In the genomic region with DNA sequence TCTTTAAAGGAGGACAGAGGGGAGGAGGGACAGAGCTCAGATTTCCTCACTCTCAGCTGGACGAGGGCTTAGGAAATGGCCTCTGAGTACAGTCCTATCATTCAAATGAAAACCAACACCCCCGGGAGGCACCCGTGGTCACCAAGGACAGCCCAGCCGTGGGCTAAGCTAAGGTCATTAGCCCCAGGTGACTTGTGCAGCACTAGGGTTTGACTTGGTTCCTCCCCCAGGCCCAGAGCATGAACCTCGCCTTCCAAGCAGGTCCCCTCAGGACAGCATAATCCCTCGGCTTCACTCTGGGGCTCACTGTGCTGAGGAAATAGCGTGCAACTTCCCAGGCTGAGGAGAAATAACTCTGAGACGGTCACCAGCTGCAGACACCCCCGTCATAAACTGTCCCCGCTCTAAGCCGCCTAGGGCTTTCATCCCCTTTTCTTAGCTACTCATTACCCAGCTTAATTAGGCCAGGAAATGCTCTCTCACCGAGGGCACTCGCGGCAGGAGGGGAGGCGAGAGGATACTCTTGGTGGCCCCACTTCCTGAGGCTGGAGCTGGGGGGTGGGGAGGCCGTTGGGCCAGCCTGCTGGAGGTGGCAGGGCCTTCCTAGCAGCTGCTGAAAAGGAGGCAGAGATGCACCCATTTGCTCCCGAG, we compare ENCODE assay signal across 8 mouse cellular contexts.
DNase-seq lines count a peak whose midpoint lies in the region; ATAC-seq lines count a peak whose summit lies in the region.

No protein-coding gene starts in this region.

- no peaks in the 10 kb centered on the region for H3K27me3 ChIP-seq in kidney, embryonic 15.5 days
- H3K27me3 ChIP-seq in midbrain, embryonic 14.5 days (ENCODE audit: control insufficient read depth, insufficient read depth, low read length): no peaks in the 10 kb centered on the region

- H3K4me2 ChIP-seq in kidney, embryonic 15.5 days: peak overlapping the region; percentile 47
- peak overlapping the region; percentile 5; the same call in 1 of the 2 replicates for H3K4me2 ChIP-seq in midbrain, embryonic 14.5 days (ENCODE audit: low read length)

- peaks cover 17% of the 10 kb centered on the region for H3K4me1 ChIP-seq in kidney, embryonic 15.5 days
- peaks cover 8% of the 10 kb centered on the region for H3K4me1 ChIP-seq in midbrain, embryonic 14.5 days (ENCODE audit: control insufficient read depth, insufficient read depth, low read length)

- H3K9ac ChIP-seq in kidney, embryonic 15.5 days: 0 out of 2 replicates have a peak overlapping the region, but pooled peaks have one; percentile 14
- no peak overlapping the region for H3K9ac ChIP-seq in midbrain, embryonic 14.5 days (replicated peaks; ENCODE audit: low read length)

- peak overlapping the region; percentile 14; the same call in 1 of the 2 replicates for H3K4me3 ChIP-seq in kidney, embryonic 15.5 days (replicated peaks)
- H3K4me3 ChIP-seq in midbrain, embryonic 14.5 days (replicated peaks; ENCODE audit: low read depth, low read length): no peak overlapping the region

- 3% methylated on average over 17 of the region's 17 CpGs for WGBS in kidney, embryonic 15.5 days
- 6% methylated on average over 17 of the region's 17 CpGs for WGBS in midbrain, embryonic 14.5 days

- H3K27ac ChIP-seq in kidney, embryonic 15.5 days: peak overlapping the region; percentile 87
- peak overlapping the region; percentile 16 for H3K27ac ChIP-seq in midbrain, embryonic 14.5 days (replicated peaks; ENCODE audit: low read depth, low read length)

- no peaks in the 10 kb centered on the region for H3K9me3 ChIP-seq in kidney, embryonic 15.5 days (replicated peaks)
- H3K9me3 ChIP-seq in midbrain, embryonic 14.5 days (ENCODE audit: control insufficient read depth, low read length): no peaks in the 10 kb centered on the region

- peak; percentile 77 for ATAC-seq in granulocyte monocyte progenitor cell, adult 5-6 weeks (replicated peaks; ENCODE audit: poor library complexity, severe bottlenecking)
- ATAC-seq in kidney, embryonic 15.5 days (replicated peaks; ENCODE audit: low FRiP score): peak; percentile 88
- ATAC-seq in midbrain, embryonic 14.5 days (ENCODE audit: low FRiP score, low TSS enrichment): peak; percentile 43; the same call in 1 of the 2 replicates

- no peaks in the 10 kb centered on the region for H3K36me3 ChIP-seq in kidney, embryonic 15.5 days
- no peaks in the 10 kb centered on the region for H3K36me3 ChIP-seq in midbrain, embryonic 14.5 days (ENCODE audit: control insufficient read depth, insufficient read depth, low read length)

- peak; percentile 40 for DNase-seq in adrenal gland, adult 2 months
- no peak for DNase-seq in adrenal gland, adult 18-20 months (ENCODE audit: low spot score in 2 of 2)
- peak; percentile 23 to 42 for DNase-seq in spleen, postnatal 36 days (ENCODE audit: low spot score in 2 of 2)
- DNase-seq in spleen, postnatal 14 days (ENCODE audit: low spot score in 2 of 2): no peak
- peak; percentile 50 for DNase-seq in midbrain, embryonic 14.5 days
- no peak for DNase-seq in MN1 (ENCODE audit: low spot score)

Comparison
In these comparisons a context has a peak if more than half of its experiments do, and no peak if none do; other contexts are left out.
1. DNase-seq: peak in adrenal gland, adult 2 months (single experiment), spleen, postnatal 36 days (2 of 2) and midbrain, embryonic 14.5 days (single experiment); none in adrenal gland, adult 18-20 months (0 of 2), spleen, postnatal 14 days (0 of 2) and MN1 (single experiment).
2. Peak in every context shown above with its lines, with median percentiles within 50 percentile points of each other: ATAC-seq.